Mouse (Mus musculus): Measurements from ENCODE around the gene Ntng2.

Ntng2 gene

DNA sequence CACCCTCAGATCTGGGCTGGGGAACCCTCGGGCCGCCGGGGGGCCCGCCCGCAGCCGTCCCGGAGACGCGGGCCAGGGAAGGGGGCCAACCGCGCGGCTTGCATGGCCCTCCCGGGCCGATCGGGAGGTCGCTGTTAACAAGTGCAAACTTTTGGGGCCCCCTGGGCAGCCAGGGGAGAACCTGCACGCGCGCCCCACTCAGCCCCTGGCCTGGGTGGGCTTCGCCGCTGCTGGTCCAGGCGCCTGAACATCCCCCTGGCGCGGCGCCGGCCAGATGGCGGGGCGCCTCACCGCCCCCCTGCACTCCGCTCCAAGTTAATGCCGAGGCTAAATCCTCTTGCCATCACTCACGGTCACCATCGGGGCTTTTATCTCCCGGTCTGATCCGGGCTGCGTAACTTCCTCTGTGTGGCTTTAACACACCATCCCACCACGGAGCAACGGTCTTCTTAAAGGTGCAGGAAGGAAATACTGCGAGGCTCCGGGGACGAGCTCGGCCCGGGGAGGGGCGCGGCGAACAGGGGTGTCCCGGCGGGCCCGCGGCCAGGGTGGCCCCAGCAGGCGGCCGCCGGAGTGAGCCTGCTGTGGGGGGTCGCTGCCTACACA lies at the start of gene Ntng2:
TSS of gene Ntng2 (minus strand) at position 407 of the 606 bp plus-strand sequence.
- peak; percentile 29 for DNase-seq

DNA sequence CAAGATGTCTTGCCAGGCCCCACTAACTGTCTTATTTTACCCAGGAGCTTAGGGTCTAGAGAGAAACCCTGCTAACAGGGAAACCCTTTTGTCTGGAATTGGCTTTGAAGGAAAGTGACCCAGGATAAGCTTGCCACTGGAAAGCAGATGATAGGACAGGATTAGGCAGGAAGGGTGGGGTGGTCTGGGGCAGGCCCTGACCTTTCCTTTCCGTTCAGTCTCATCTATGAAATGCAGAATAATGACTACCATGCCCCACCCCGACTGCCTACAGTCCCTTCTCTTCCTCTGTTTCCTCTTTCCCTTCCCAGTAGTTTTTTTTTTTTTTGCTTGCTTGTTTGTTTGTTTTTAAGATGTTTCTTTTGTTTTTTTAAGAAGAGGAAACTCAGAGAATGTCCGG lies 42.8 kb upstream of the Ntng2 start:
- DNase-seq: no peak

DNA sequence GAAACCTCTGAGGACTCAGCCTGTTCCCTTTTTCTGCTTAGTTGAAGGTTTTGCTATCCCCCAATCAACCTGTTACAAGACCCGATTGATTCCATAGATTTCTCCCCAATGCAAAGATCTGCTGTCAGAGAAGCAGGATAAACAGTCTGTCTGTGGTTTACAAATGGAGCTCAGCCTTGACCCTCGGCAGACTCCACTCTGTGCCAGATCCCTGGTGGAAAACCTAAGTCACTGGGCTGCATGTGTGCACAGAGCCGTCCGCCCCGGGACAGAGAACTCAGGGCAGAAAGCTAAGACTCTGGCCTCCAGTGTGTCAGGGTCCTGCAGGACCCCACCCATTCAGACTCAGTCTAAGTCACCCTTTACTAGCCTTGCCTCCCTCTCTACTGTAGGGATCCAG lies 34.8 kb upstream of the Ntng2 start:
- DNase-seq: no peak

DNA sequence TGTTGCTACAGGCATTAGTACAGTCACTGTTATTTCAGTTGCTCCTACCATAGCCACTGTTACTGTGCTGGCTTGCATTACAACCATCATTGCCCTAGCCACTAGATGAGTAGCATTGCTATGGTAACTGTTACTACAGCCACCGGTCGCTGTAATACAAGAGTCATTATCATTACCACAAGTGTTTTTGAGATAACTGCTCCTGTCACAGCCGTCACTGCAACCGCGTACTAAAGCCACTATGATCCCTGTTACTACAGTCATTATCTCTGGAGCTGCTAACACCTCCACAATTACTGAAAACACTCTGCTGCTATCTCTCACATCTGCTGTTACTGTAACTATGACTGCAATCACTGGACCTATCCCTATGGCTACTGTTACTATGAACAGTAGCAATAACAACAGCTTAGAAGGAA lies 24.9 kb upstream of the Ntng2 start:
- no peak for DNase-seq

DNA sequence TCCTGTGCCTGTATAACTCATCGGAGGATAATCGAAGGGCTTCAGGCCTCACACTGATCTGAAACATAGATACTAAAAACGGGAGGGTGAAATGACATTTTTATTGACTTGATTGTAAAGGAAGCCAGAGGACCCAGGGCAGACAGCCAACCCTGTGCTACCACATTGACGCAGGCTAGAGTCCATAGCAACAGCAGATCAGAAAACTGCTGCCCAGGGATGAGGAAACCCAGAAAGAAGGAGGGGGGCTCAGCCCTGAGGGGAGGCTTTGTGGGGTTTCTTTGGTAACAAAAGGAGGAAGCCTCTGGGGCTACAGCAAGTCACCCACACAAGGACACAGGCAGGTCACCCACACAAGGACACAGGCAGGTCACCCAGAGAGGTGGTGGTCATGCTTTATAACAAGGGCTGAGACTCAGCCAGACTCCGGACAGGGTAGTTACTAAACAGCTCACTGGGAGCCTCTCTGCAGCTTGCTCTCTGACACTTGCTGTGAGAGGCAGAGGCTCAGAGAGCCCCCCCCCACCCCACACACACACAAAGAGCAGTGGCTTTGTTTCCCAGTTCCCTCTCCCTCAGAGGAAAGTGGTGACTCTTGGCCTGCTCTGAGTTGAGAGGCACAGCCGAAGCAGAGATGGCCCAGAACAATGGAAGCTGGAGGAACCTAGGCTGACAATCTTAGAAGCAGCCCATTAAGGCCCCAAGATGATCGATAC lies 19.2 kb upstream of the Ntng2 start:
- no peak for DNase-seq

DNA sequence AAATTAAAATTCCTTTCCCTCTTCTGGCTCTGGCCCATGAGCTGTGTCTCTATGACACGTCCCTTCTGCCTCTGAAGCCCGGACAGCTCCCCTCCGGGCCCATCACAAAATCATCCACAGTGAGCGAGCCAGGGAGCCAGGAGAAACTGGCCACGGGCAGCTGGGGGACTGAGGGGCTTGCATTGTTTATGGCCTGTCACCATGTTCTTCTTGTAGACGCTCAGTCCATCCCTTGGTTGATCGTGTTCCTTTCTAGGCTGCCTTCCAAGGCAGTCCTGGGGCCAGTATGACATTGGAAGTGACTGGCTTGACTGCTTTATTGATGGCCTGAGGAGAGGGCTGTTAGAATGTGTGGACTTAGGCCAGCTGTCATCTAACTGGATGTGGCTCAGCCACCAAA lies 18.3 kb upstream of the Ntng2 start:
- no peak for DNase-seq

DNA sequence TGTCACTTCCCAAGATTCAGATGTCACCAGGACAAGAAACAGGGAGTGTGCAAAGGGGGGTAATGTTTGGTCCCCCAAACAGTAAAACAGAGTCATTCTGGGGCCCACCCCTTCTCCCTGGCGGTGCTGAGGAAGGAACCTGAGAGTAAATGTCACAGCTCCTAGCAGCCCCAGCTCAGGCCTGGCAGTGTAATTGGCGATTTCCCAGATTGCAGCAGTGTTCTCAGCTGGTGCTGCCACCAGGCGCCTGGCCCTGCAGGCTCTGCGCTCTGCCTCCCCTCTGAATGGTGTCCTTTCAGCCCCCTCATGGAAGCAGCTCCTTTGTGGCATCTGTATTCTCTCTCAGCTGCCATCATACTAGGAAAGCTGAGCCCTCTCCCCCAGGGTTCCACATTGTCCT lies 14.0 kb upstream of the Ntng2 start:
- no peak for DNase-seq

DNA sequence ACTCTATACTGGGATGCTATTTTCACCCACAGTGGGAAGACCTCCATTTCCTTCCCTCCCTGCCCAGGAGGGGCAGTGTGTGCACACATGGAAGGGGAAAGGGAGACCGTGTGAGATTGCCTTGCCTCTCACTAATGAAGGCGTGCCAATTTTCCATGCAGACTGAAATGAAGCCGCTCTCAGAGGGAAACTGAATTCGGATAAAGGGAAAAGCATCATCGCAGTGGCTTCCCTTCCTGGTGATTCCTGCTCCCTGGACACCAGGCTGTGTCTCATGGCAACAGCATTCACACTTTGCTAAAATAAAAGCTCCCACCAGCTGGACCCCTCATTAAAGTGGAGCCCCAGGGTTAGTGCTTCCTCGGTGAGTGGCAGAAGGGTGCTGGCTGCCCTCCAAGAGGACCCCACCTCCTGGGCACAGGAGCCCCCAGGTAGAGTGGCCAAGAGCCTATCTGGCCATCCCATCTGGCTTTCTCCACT lies 9.7 kb upstream of the Ntng2 start:
- no peak for DNase-seq

DNA sequence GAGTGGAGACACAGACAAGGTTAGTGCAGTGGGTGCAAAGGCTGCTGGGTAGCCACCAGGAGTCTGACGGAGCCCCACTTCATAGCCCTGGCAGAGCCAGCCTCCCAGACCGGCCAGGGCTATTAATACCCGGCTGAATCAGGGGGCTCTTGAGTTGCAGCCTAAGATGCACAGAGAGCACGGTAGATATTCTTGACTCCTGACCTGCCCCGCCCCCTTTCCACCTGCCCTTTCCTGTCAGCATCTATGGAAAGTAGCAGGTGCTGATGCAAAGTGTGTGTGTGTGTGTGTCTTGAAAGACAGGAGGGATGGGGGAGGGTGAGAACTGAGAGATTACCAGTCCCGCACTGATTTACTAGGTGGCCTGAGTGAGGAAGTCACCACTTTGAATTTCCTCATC lies 8.3 kb upstream of the Ntng2 start:
- no peak for DNase-seq

DNA sequence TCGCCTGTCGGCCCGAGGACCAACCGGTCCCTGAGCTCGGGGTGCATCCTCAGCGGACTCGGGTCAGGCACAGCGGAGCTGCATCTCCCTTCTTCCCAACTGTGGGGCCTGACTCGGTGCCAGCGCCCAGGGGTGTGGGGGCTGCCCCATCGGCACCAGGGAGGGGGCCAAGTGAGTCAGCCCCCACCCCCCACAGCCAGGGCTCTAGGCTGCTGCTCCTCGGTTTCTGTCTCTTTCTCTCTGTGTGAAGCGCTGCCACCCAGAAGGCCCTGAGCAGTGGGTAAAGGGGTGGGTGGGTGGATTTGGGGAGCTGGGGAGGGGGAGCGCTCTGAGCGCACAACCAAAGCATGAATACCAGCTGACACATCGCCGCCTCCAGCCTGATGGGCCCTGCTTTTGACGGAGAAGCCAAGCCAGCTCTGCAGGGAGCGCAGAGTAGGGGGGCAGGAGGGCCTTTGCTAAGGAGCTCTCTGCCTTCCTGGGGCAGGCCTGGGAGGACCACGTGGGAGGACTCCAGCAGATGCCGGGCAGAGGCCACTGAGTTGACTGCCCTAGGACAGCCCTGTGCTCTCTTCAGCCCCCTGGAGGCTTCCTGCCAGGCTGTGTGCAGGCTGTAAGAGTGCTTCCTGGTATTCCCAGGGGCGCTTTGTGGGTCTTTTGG lies 530 bp upstream of the Ntng2 start:
- DNase-seq: peak; percentile 33

DNA sequence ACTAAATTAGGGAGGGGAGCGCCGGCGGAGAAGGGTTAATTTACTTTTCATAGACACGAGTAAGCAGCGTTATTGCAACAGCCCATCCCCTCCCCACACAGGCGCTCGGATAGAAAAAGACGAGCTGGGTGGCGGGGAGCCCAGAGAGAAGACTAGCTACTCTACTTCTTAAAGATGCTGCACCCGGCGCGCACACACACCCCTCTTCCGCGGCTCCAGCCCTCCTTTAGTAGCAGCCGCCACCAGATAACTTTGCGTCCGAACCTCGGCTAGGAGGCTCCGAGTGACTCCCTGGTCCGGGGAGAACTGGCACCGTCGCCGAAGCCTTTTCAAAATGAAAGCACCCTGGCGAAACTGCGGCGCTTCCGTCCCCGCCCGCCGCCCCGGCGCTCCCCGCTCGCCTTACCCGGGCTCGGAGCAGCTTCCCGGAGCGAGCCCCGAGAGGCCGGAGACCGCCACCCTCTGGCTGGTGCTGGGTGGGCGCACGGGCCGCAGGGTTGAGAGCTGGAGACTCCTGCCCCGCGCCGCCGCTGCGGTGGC lies 676 bp downstream of the Ntng2 start:
- peak; percentile 33 for DNase-seq

DNA sequence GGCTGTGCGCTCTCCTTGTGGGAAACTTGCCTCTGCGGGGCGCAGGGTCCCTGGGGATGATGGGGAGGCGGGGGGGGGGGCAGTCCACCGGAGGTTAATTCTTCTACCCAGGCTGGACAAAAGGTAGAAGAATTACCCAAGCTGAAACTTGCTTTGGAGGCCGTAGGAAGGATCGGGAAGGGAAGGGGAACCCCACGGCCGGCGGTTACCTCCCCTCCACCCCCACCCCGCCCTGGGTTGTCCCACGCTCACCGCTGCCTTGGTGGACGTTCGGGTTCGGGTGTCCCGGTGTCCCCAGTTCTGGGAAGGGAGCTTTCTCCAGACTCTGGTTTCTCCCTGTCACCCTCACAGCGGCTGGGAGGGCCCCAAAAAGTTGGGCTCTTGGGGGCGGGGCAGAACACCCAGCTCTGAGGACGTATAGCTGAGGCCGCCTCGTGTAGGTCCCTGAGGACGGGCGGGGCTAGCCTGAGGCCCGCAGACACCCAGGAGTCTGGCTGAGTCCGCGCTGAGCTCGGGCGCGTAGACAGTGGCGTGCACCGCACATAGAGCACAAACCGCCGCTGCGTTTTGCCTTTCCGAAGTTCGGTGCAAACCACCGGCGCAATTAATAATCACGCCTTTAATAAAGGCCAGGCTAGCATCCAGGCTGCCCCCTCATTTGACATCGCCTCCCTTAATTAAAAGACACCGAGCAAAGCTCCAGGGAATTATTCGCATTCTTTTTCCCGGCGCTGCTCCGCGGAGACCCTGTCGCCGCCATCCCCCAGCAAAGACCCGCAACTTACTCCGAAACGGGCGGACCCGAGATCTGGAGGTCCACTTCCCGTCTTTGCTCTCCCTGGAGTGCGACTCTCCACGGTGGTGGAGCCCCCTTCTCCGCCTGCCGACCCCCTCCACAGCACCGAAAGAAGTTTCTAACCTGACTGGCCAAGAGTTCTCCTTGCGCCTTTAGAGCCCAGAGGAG lies 1.4 kb downstream of the Ntng2 start:
- DNase-seq: no peak

DNA sequence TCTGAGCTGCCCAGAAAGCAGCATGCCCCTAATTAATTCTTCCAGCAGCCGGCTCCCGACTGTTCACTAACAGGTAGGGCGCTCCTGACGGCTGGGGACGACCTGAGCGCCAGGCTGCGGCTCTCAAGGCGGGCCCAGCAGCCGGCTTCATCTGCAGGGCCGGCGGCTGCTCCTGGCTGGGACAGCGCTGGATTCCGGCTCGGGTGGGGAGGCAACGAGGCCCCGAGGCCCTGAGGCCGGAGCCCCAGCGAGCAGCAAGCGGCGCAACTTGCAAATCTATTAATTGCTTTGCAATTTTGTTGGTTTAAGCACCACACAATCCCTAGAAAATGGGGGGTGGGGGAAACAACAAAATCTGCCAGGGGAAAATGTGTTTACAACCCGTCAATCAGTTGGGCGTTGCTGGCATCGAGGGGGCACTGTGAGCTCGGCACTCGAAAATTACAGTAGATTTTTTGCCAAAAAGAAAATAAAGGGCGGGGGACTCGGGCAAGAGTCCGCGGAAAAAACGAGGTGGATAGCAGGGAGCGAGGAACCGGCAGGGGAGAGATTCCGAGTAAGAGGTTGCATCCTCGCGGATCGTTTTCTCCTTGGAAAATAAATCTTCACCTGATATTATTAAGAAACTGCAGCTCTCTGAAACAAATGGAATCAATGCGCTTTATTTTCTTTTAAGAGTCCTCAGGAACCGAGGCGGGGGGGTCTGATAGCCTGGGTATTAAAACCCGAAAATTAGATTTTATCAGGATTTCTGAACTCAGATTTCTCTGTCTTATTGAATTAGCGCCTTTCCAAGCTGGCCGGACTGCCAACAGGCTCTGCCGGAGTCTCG lies 2.3 kb downstream of the Ntng2 start:
- peak; percentile 30 for DNase-seq

DNA sequence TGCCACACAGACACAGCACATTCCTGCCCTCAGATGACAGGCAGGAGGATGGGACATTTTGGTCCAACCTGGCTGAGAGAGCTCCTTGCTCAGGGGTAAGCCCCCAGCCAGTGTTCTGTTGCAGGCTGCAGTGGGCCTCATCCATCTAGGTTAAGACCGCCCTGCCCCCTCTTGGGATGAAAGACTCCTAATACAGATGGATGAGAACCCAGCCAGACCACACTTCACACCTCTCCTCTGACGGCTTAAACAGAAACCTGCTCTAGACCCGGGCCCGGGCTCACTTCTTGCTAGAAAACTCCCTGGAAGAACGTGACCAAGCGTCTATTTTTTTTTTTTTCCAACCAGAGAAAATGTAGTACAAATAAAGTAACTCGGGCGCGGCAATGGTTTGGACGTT lies 3.0 kb downstream of the Ntng2 start:
- DNase-seq: no peak

DNA sequence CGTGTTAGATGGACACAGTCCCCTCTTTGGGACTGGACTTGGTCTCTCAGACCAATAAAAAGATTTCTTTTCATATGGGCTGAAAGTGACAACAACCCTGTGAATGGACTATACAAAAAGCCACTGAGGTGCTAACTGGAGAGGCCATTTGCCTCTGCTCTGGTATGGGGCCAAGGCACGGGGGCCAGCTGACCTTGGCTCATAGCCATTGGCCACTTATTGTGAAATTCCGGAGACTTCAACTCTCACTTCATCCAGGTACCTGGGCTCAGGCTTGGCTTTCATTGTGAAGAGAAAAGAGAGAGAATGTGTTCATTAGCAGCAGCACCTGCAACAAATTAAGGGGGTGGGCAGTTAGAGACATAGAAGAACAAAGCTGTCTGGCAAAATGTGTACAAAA lies 4.3 kb downstream of the Ntng2 start:
- DNase-seq: no peak

DNA sequence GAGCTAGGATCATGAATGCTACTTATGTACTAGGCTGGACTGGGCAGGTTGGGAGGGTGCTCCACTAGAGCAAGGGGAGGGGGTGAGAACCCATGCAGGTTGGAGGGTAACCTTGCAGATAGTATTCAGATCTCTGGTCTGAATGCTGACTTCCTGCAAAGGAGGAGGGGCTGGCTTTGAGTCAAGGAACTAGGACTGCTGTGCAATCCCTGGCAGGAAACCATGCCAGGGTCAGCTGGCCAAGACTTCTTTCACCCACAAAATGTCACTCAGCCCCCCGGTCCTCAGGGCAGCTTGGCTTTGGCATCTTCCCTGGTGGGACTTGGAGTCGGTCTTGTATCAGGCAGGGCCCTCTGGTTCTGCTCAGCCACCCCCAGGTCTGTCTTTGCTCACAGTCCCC lies 5.4 kb downstream of the Ntng2 start:
- no peak for DNase-seq

DNA sequence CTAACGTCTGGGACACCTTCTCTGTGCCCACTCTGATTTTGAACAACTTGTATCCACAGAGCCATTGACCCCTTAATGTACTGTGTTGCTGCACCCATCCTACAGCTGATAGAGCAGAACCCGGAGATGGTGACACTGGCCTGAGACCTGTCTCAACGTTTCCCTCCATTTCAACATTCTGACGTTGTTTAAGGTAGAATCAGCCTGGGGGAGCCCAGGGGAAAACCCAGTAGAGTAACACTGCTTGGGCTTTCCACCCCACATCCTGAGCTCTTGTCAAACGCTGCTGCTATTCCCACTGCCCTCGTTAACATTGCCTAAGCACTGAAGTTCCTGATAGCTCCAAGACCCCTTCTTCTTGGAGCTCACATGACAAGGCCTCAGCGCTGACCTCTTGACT lies 5.9 kb downstream of the Ntng2 start:
- DNase-seq: no peak

DNA sequence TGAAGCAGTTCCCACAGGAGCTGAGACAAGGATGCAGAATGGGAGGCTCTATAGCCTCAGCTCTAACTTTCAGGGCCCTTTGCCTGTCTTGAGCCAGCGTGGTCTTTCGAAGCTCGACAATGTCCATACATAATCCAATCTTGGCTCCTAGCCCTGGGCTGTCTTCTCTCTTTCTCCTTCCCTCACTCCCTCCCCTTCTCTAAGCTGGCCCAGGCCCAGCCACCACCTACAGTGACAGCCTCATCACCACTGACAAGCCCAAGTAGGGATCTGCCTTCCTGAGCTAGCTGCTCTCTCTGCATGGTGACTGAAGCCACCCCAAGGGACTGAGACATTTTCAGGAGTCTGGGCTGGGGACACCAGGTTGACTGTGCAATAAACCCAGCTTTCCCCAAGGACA lies 6.5 kb downstream of the Ntng2 start:
- DNase-seq: no peak

DNA sequence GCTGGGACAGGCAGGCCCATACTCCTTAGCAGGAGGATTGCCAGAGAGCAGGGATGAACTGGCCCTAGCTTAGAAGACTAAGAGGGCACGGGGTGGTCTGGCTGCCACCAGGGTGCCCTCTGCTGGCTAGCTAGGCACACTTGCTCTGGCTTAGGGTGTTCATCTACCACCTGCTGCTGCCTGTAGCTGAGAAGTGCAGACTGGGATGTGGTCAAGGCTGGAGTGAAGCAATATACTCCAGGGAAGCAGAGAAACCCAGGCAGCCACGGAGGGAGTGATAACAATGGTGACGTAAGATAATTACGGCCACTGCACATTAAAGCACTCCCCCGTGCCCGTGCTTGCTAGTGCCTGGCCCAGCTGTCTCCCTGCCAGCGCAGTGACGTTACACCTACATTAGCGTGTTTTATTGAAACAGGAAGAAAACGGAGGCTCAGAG lies 7.4 kb downstream of the Ntng2 start:
- no peak for DNase-seq

DNA sequence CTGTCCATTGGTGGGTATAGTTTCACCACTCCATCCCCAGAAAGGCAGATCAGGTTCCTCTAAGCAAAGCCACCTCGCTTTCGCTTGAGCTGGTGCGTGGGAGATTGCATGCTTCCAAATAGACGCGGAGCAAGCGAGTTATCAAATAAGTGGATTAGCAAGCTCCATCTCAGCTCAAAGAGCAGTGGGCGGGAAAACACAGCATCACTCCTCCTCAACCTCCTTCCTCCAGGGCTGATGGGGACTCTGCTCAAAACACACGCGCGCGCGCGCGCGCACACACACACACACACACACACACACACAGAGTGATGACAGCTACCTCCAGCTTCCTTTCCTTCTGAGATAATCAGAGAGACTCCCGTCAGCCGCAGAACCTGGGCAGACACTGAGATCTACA lies 13.5 kb downstream of the Ntng2 start:
- no peak for DNase-seq

DNA sequence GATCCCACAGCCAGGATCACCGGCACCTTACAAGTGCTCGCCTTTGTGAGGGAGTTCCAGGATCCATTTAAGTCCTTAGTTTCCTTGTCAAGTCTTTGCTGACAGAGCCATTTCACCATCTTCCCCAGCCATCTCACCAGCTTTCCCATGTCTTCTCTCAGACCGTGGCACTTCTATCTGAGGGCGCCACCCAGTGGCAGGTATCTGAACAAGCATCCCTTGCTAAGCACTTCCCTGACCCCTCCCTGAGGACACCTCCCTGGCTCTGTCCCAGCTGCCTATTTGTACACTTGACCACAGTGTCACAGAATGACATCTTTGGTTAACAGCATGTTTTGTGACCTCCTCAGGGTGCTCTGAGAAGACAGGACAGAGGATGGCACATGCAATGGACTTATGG lies 15.2 kb downstream of the Ntng2 start:
- peak; percentile 90 for DNase-seq

DNA sequence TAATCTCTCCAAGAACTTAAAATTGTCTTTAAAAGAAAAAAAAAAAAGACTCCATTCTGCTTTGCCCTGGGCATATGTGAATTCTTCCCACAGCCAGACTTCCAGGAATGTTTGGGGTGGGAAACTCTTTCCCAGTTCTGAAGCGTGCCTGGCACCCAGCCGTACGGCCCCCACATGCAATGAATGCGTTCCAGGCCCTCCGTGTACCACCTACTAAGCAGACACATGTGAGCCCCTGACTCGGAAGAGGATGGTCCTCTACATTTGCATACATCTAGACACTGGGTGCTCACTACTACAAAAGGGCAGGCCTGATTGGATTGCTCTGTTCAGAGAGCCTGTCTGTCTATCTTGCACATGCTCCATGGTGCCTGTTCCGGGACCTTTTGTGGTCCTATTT lies 17.0 kb downstream of the Ntng2 start:
- no peak for DNase-seq

All from cerebellum, adult 8-10 months (tissue).